Mouse (Mus musculus) liver, postnatal 0 days (tissue): Measurements from ENCODE around the gene Pdss2. TPM values are rescaled to one million over a fixed set of nuclear protein-coding genes. Genes with fewer than 3 reads are reported as not detected.
A peak's percentile ranks its signal among the peaks of the same experiment; 100 is the strongest.

Experiments used
- ATAC-seq: fragments of 200-750 bp; cut with Nextera tagmentation; 2 replicates; pipeline ENCODE4 v1.8.0; 2017; ENCODE audit warnings: mild to moderate bottlenecking, moderate library complexity
- DNase-seq: peaks from one replicate; pipeline ENCODE4 v3.0.0-alpha.2; 2016
- H3K27ac ChIP-seq: fragments of 300-500 bp; sonication (generic); 2 replicates; pipeline ENCODE4 v1.5.1; 2014; ENCODE audit warnings: antibody characterized with exemption, moderate library complexity, mild to moderate bottlenecking, low read depth
- H3K27me3 ChIP-seq: fragments of 300-500 bp; sonication (generic); 2 replicates; pipeline ENCODE4 v1.6.1; 2014; ENCODE audit warnings: low read length, control low read depth, mixed read lengths; ENCODE audit not compliant: insufficient read depth
- H3K36me3 ChIP-seq: fragments of 300-500 bp; sonication (generic); replicated peaks from 2 replicates; pipeline ENCODE4 v1.6.1; 2014; ENCODE audit warnings: mild to moderate bottlenecking, control low read depth, low read length, moderate library complexity, mixed read lengths; ENCODE audit not compliant: insufficient read depth
- H3K4me1 ChIP-seq: fragments of 300-500 bp; sonication (generic); 2 replicates; pipeline ENCODE4 v1.6.1; 2014; ENCODE audit warnings: antibody characterized with exemption, mild to moderate bottlenecking, control low read depth; ENCODE audit not compliant: insufficient read depth
- H3K4me2 ChIP-seq: fragments of 300-500 bp; sonication (generic); 2 replicates; pipeline ENCODE4 v1.6.1; 2014; ENCODE audit warnings: low read depth, mild to moderate bottlenecking, low read length, moderate library complexity, mixed read lengths
- H3K4me3 ChIP-seq: fragments of 300-500 bp; sonication (generic); 2 replicates; pipeline ENCODE4 v1.5.1; 2014; ENCODE audit warnings: low read depth, low read length
- H3K9ac ChIP-seq: fragments of 300-500 bp; sonication (generic); replicated peaks from 2 replicates; pipeline ENCODE4 v1.6.1; 2014; ENCODE audit warnings: mild to moderate bottlenecking, moderate library complexity
- H3K9me3 ChIP-seq: fragments of 300-500 bp; sonication (generic); 2 replicates; pipeline ENCODE4 v1.6.1; 2016; ENCODE audit warnings: mild to moderate bottlenecking, control low read depth, low read length, mixed read lengths
- CTCF ChIP-seq: sonication (generic); IDR thresholded peaks from 2 replicates; pipeline ENCODE4 v1.5.1; 2016; ENCODE audit warnings: antibody characterized with exemption, low read depth
- EP300 ChIP-seq: IDR thresholded peaks from 2 replicates; pipeline ENCODE4 v1.6.1; 2016; ENCODE audit warnings: antibody characterized with exemption, low read depth, mild to moderate bottlenecking
- WGBS: fragments of 180-500 bp; shearing (Covaris S2); extraction: QIAGEN DNeasy Blood & Tissue Kit; methylation state at CpG from one replicate; pipeline ENCODE4 v1.1.7; 2014; ENCODE audit not compliant: insufficient replicate concordance; 5-methylcytosine and 5-hydroxymethylcytosine counted together
- polyA plus RNA-seq: library from polyadenylated mRNA; unstranded; fragments of >200 nt; fragmentation: Nextera tagmentation; extraction: Ambion mirVana; gene quantifications from 2 replicates; pipeline ENCODE4 v1.2.1, GENCODE M21; 2015

Gene Pdss2
- polyA plus RNA-seq, 1 experiment from 2014 or later, result 4.5 TPM

GRCm38 (mm10) chr10:43217361-43217900, 3.9 kb upstream of the Pdss2 start:
- ATAC-seq, result no peak
- DNase-seq, result no peak

GRCm38 (mm10) chr10:43220479-43220878, 807 bp upstream of the Pdss2 start:
- Histone ChIP-seq H3K4me1 (peaks cover 14% of the 10 kb centered on the region), H3K4me2 (peak overlapping the region; percentile 98), H3K4me3 (peak overlapping the region; percentile 95), H3K27ac (peak overlapping the region; percentile 95), H3K9me3 (no peaks in the 10 kb centered on the region), H3K36me3 (no peaks in the 10 kb centered on the region), H3K9ac (peak overlapping the region; percentile 97), H3K27me3 (no peaks in the 10 kb centered on the region)
- TF ChIP-seq EP300 (no peak), CTCF (no peak)
- 12% methylated on average over 7 of the region's 7 CpGs for WGBS
- no peak for ATAC-seq
- DNase-seq, result no peak

More at GRCm38 (mm10) chr10:43217361-43217900, 3.9 kb upstream of the Pdss2 start:
- Histone ChIP-seq H3K4me2 (no peak overlapping the region), H3K4me1 (peaks cover 14% of the 10 kb centered on the region), H3K36me3 (no peaks in the 10 kb centered on the region), H3K27ac (no peak overlapping the region), H3K9ac (no peak overlapping the region), H3K27me3 (no peaks in the 10 kb centered on the region), H3K4me3 (no peak overlapping the region), H3K9me3 (no peaks in the 10 kb centered on the region)
- no peak for TF ChIP-seq EP300
- 84% methylated on average over 13 of the region's 13 CpGs for WGBS

- Histone ChIP-seq H3K4me1 (peaks cover 14% of the 10 kb centered on the region), H3K27ac (peak overlapping the region; percentile 95), H3K27me3 (no peaks in the 10 kb centered on the region), H3K4me2 (peak overlapping the region; percentile 98), H3K9me3 (no peaks in the 10 kb centered on the region), H3K4me3 (peak overlapping the region; percentile 95), H3K36me3 (no peaks in the 10 kb centered on the region), H3K9ac (peak overlapping the region; percentile 97)
- 2% methylated on average over 25 of the region's 25 CpGs for WGBS
- ATAC-seq (peak; percentile 43), DNase-seq (peak; percentile 56)
- no peak for TF ChIP-seq CTCF
- TF ChIP-seq EP300, result no peak
Measured at GRCm38 (mm10) chr10:43221659-43222058, 373 bp downstream of the Pdss2 start.

GRCm38 (mm10) chr10:43223391-43223790, 2.1 kb downstream of the Pdss2 start:
- H3K27me3 ChIP-seq, result no peaks in the 10 kb centered on the region
- no peak for ATAC-seq
- no peaks in the 10 kb centered on the region for H3K36me3 ChIP-seq
- no peak overlapping the region for H3K4me3 ChIP-seq
- H3K27ac ChIP-seq, result no peak overlapping the region
- 84% methylated on average over 2 of the region's 2 CpGs for WGBS
- DNase-seq, result no peak
- H3K9ac ChIP-seq, result no peak overlapping the region
- no peaks in the 10 kb centered on the region for H3K9me3 ChIP-seq
- peaks cover 14% of the 10 kb centered on the region for H3K4me1 ChIP-seq
- TF ChIP-seq EP300 (no peak), CTCF (no peak)
- no peak overlapping the region for H3K4me2 ChIP-seq

GRCm38 (mm10) chr10:43226391-43226790, 5.1 kb downstream of the Pdss2 start:
- H3K27me3 ChIP-seq, result no peaks in the 10 kb centered on the region
- H3K36me3 ChIP-seq, result no peaks in the 10 kb centered on the region
- TF ChIP-seq EP300 (no peak), CTCF (no peak)
- DNase-seq (no peak), ATAC-seq (no peak)
- H3K4me2 ChIP-seq, result no peak overlapping the region
- H3K9ac ChIP-seq, result no peak overlapping the region
- no peak overlapping the region for H3K27ac ChIP-seq
- no peak overlapping the region for H3K4me3 ChIP-seq
- 60% methylated on average over 1 of the region's 1 CpGs for WGBS
- H3K9me3 ChIP-seq, result no peaks in the 10 kb centered on the region
- H3K4me1 ChIP-seq, result peaks cover 7% of the 10 kb centered on the region

GRCm38 (mm10) chr10:43229236-43229635, 8.0 kb downstream of the Pdss2 start:
- H3K4me1 ChIP-seq, result no peaks in the 10 kb centered on the region
- no peak overlapping the region for H3K27ac ChIP-seq
- no peak overlapping the region for H3K4me3 ChIP-seq
- ATAC-seq (no peak), DNase-seq (no peak)
- no peak overlapping the region for H3K4me2 ChIP-seq
- WGBS, result 75% methylated on average over 2 of the region's 2 CpGs
- no peak overlapping the region for H3K9ac ChIP-seq
- no peaks in the 10 kb centered on the region for H3K36me3 ChIP-seq
- H3K27me3 ChIP-seq, result no peaks in the 10 kb centered on the region
- H3K9me3 ChIP-seq, result no peaks in the 10 kb centered on the region
- TF ChIP-seq CTCF (no peak), EP300 (no peak)

GRCm38 (mm10) chr10:43234522-43234921, 13.2 kb downstream of the Pdss2 start:
- Histone ChIP-seq H3K4me3 (no peak overlapping the region), H3K27ac (no peak overlapping the region), H3K9me3 (no peaks in the 10 kb centered on the region), H3K4me1 (peaks cover 4% of the 10 kb centered on the region; the same call in 1 of the 2 replicates), H3K27me3 (no peaks in the 10 kb centered on the region), H3K36me3 (no peaks in the 10 kb centered on the region), H3K4me2 (no peak overlapping the region), H3K9ac (no peak overlapping the region)
- TF ChIP-seq CTCF, result no peak
- TF ChIP-seq EP300, result no peak
- WGBS, result 61% methylated on average over 4 of the region's 4 CpGs
- ATAC-seq (no peak), DNase-seq (no peak)
